Mouse (Mus musculus): ENCODE measurements around the gene Gm49403. TPM values are rescaled to one million over a fixed set of nuclear protein-coding genes. Genes with fewer than 3 reads are reported as not detected.

Gm49403 gene
- polyA plus RNA-seq, 1 experiment from 2014 or later = not detected

DNA sequence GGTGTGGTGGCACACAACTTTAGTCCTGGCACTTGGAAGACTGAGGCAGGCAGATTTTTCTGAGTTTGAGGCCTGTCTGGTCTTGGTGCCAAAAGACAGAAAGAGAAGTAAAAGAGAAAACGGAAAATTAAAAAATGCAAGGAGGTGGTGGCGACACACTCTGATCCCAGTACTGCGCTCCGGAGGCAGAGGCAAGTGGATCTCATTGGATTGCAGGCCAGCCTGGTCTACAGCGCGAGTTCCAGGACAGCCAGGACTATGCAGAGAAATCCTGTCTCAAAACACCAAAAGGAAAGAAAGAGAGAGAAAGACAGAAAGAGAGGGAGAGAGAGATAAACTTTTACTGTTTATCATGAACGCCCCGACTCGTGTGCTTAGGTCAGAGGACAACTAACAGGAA lies 12.9 kb upstream of the Gm49403 start:
- CTCF ChIA-PET = no interaction called here
- in situ Hi-C loops (cut with MboI; ENCODE audit: low pct_unique_long_range_greater_than_20kb) = loop anchor here (25.0 kb wide), 1 partner anchor 566 kb away; no protein-coding TSS in a partner anchor
- DNase-seq (ENCODE audit: low read depth, low spot score) = no peak
- H3K27me3 ChIP-seq = no peaks in the 10 kb centered on the region
- ATAC-seq = no peak
- POLR2A ChIA-PET = interaction anchor here (0.7 to 1.7 kb wide), 4 partner anchors 9 to 18 kb away, joined by 3 to 7 read pairs (median 3); partner anchors contain the start of genes 1810009A15Rik and Gm49416
- TF ChIP-seq CTCF (IDR thresholded peaks at IDR 0.05) = no peak

DNA sequence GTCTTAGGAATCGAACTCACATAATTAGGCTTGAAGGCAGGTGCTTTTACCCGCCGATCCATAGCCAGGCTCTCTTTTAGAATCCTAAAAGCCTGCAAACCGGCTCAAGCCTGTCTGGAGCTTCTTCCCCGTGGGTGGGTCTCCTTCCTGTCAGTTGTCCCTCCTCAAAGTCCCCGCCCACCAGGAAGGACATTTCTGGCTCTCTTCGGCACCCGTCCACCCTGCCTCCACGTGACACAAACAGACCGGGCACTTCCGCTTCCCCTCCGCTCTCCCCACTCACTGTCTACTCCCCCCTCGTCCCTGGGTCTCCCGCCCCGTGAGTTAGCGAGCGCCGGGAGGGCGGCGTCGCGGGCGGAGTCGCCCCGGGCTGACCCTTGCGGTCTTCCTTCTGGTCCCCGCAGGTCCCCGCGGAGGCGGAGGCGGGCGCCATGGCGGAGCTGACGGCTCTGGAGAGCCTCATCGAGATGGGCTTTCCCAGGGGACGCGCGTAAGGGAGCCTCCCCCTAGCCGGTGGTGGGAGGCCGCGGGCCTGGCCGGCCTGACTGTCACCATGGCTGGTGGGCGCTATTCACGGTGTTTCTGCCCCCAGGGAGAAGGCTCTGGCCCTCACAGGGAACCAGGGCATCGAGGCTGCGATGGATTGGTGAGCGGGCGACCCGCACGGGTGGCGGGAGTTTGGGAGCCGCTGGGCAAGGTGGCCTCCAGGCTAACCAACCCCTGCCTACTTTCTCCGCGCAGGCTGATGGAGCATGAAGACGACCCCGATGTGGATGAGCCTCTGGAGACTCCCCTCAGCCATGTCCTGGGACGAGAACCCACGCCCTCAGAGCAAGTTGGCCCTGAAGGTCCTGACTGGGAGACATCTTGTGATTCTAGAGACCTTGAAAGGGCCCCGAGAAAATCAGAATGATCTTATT lies 12.2 kb upstream of the Gm49403 start, which contains the start of gene Ubxn1:
Ubxn1 (plus strand) TSS at position 230 of the 920 bp plus-strand sequence.
- no peaks in the 10 kb centered on the region for H3K27me3 ChIP-seq
- ChIA-PET POLR2A (interaction anchor here (0.7 to 1.7 kb wide), 4 partner anchors 9 to 19 kb away, joined by 3 to 7 read pairs (median 3); partner anchors contain the start of genes 1810009A15Rik and Gm49416), CTCF (no interaction called here)
- in situ Hi-C loops (cut with MboI; ENCODE audit: low pct_unique_long_range_greater_than_20kb) = loop anchor here (25.0 kb wide), 1 partner anchor 566 kb away; no protein-coding TSS in a partner anchor
- no peak for TF ChIP-seq CTCF (IDR thresholded peaks at IDR 0.05)
- peak; percentile 89 for ATAC-seq
- DNase-seq (ENCODE audit: low read depth, low spot score) = peak; percentile 84

DNA sequence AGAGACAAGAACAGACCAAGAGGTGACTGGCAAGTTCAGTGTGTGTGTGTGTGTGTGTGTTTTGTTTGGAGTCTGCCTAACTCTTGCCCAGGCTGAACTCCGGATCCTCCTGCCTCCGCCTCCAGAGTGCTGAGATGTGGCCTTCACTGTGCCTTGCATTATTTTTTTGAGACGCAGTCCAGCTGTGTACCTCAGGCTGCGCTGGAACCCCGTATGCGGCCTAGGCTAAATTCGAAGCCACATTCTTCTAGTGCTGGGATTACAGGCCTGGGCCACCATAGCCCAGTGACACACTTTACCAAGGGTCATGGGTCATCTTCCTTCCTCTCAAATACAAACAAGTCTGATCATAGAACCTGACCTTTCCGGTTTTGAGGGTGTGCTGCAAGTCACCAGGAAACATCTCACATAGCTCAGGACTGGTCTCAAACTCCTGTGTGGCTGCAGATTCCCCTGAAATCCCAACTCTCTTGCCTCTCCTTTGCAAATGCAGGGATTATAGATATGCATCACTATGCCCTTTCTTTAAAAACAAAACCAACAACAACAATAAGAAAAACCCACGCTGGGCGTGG lies 11.4 kb upstream of the Gm49403 start:
- CTCF ChIA-PET = no interaction called here
- in situ Hi-C loops (cut with MboI; ENCODE audit: low pct_unique_long_range_greater_than_20kb) = loop anchor here (25.0 kb wide), 1 partner anchor 565 kb away; no protein-coding TSS in a partner anchor
- TF ChIP-seq CTCF (IDR thresholded peaks at IDR 0.05) = no peak
- H3K27me3 ChIP-seq = no peaks in the 10 kb centered on the region
- POLR2A ChIA-PET = interaction anchor here (0.6 to 1.7 kb wide), 5 partner anchors 8 to 1331 kb away, joined by 3 to 7 read pairs (median 3); partner anchors contain the start of gene Tmem258
- ATAC-seq (no peak), DNase-seq (ENCODE audit: low read depth, low spot score) (no peak)

DNA sequence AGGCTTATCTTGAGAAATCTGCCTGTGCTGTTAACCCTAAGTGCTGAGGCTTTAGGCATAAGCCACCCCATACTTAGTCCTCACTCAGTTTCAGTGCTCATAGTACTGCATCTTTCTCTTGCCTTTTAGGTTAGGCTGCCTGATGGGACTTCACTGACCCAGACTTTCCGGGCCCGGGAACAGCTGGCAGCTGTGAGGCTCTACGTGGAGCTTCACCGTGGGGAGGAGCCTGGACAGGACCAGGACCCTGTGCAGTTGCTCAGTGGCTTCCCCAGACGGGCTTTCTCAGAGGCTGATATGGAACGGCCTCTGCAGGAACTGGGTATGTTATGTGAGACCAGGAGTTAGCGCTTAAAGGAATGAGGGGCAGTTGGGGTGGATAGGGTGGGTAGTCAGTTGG lies 8.7 kb upstream of the Gm49403 start:
- in situ Hi-C loops (cut with MboI; ENCODE audit: low pct_unique_long_range_greater_than_20kb) = no loop called here
- CTCF ChIA-PET = interaction anchor here (1.1 to 3.1 kb wide), 2 partner anchors 11 to 13 kb away, joined by 4 to 8 read pairs; partner anchors contain the start of genes 1810009A15Rik and Gm49416
- no peak for DNase-seq (ENCODE audit: low read depth, low spot score)
- no peak for TF ChIP-seq CTCF (IDR thresholded peaks at IDR 0.05)
- POLR2A ChIA-PET = interaction anchor here (1.2 to 1.4 kb wide), 2 partner anchors 14 to 19 kb away, joined by 3 to 4 read pairs; partner anchors contain the start of genes 1810009A15Rik and Gm49416
- H3K27me3 ChIP-seq = no peaks in the 10 kb centered on the region
- no peak for ATAC-seq

DNA sequence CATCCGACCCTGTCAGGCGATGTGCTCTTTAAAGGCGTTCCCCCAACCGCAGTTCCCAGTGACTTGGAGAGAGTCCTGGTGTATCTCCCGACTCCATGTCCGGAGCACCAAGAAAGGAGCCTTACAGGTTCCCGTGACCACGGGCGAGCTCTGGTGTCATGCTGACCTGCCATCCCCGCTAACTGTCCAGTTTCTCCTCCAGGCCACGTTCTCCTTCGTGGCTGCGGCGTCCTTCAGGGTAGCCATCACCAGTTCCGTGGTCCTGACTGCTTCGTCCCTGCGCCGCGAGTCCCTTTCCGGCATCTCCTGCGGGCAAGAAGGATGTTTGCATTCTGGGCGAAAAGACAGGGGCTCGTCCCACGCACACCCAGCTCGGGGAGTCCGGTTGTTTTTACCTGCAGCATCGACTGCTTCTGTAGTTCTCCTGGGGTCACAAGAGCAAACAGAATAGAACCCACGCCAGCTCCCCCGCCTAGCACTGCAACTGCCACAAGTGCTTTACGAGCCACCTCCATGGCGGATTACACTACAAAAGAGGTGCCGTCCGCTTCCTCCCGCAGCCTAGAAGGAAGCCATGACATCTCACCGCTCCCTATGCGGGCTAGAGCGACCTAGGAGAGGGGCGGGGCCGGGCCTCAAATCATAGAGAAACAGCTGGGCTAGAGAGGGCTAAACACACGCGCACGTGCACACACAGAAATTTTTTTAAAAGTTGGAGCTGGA lies 3.3 kb upstream of the Gm49403 start, which contains the start of gene Uqcc3:
Uqcc3 (minus strand) TSS at position 613 of the 723 bp plus-strand sequence.
- H3K27me3 ChIP-seq = no peaks in the 10 kb centered on the region
- TF ChIP-seq CTCF (IDR thresholded peaks at IDR 0.05) = no peak
- peak; percentile 43 for DNase-seq (ENCODE audit: low read depth, low spot score)
- in situ Hi-C loops (cut with MboI; ENCODE audit: low pct_unique_long_range_greater_than_20kb) = no loop called here
- ATAC-seq = peak; percentile 88
- ChIA-PET POLR2A (interaction anchor here (0.6 to 2.1 kb wide), 6 partner anchors 8 to 66 kb away, joined by 3 to 7 read pairs (median 4); partner anchors contain the start of genes 1810009A15Rik, Eml3, Gm49416 and Ints5), CTCF (interaction anchor here (0.8 to 1.3 kb wide), 4 partner anchors 8 to 230 kb away, joined by 3 to 5 read pairs (median 3); partner anchors contain the start of genes 1810009A15Rik and Gm49416)

DNA sequence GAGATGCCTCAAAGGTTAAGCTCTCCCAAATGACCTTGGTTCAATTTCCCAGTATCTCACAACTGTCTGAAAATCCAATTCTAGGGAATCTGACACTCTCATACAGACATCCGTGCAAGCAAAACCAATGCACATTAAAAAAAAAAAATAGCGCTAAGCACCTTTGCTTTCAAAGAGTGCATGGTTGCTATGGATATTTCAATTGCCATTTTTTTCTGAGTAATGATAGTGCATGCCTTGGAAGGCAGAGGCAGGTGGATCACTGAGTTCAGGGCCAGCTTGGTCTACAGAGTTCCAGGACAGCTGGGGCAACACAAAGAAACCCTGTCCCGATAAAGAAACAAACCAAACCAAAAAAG lies 2.7 kb upstream of the Gm49403 start:
- no peak for ATAC-seq
- H3K27me3 ChIP-seq = no peaks in the 10 kb centered on the region
- in situ Hi-C loops (cut with MboI; ENCODE audit: low pct_unique_long_range_greater_than_20kb) = no loop called here
- no peak for DNase-seq (ENCODE audit: low read depth, low spot score)
- no peak for TF ChIP-seq CTCF (IDR thresholded peaks at IDR 0.05)
- ChIA-PET CTCF (interaction anchor here (0.7 to 1.3 kb wide), 3 partner anchors 12 to 229 kb away, joined by 3 to 5 read pairs (median 3); partner anchors contain the start of gene Ints5), POLR2A (interaction anchor here (0.6 to 2.1 kb wide), 6 partner anchors 10 to 85 kb away, joined by 3 to 6 read pairs (median 3); partner anchors contain the start of genes Eml3, Ints5 and Ubxn1)

DNA sequence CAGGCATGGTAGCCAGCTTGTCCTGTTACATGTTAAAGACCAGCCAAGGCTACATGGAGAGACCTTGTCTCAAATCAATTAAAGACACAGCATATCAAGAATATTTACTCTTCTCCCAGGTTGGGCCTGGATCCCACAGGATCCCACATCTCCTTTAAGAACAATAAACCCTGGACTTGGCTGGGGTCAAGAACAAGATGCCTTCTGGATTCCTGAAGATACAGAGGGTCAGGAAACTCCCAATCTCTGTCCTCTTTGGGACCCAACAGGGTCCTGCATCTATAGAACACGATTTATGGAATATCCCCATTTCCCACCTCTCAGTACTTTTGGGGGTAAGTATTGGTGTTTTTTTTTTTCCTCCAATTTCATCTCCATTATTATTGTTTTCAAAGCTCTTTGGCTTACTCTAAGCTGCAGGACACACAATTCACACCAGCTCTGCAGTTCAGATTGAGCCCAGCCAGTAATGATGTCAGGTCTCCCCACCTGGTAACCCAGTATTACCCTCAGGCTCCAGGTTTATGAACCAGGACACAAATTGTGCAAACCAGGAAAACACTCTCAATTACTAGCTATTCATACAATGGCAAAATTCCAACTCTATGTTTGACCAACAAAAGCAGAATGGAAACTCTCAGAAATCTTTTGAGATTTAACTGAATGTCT lies 3.3 kb downstream of the Gm49403 start:
- in situ Hi-C loops (cut with MboI; ENCODE audit: low pct_unique_long_range_greater_than_20kb) = no loop called here
- H3K27me3 ChIP-seq = no peaks in the 10 kb centered on the region
- TF ChIP-seq CTCF (IDR thresholded peaks at IDR 0.05) = no peak
- ChIA-PET CTCF (interaction anchor here (1.2 to 1.9 kb wide), 5 partner anchors 12 to 54 kb away, joined by 3 to 5 read pairs (median 3); partner anchors contain the start of gene Mta2), POLR2A (no interaction called here)
- ATAC-seq (no peak), DNase-seq (ENCODE audit: low read depth, low spot score) (no peak)

DNA sequence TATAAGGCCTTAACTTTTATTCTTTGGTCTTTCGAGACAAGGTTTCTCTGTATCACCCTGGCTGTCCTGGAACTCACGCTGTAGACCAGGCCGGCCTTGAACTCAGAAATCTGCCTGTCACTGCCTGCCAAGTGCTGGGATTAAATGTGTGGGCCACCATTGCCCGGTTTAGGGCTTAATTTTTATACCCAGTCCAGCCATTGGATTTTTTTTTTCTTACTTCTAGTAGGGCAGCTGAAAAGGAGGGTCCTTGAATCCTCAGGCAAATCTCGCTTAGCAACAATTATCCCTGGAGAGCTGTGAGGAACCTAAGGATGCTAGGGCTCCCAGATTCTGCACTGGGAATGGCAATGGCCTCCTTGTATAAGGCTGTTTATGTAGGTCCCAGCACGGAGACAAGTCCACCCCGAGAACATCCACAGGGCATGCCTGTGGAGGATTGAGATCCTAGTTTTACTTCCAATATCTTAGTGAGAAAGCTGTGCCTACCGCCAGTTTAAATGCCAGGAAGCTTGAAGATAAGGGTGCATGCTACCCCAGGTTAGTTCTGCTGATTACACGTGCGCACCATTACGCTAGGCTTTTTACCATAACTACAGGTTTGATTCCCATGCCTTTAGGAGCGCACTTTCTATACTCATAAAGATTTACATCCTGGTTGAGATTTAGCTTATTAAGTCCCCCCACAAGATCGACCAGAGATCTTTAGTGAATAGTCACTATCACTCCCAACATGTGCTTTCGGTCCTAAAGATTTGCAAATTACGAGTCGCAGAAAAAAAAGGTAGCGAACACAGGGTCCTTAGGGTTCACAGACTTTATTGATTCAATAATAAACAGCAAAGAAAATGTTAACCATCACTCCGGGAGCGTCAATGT lies 4.1 kb downstream of the Gm49403 start:
- ChIA-PET POLR2A (interaction anchor here (0.6 to 2.0 kb wide), 5 partner anchors 8 to 222 kb away, joined by 3 to 5 read pairs (median 3); partner anchors contain the start of gene Ubxn1), CTCF (interaction anchor here (1.2 to 1.9 kb wide), 6 partner anchors 8 to 54 kb away, joined by 3 to 5 read pairs (median 3); partner anchors contain the start of gene Mta2)

More for the DNA sequence above, 4.1 kb downstream of the Gm49403 start:
- ATAC-seq (no peak), DNase-seq (ENCODE audit: low read depth, low spot score) (no peak)
- TF ChIP-seq CTCF (IDR thresholded peaks at IDR 0.05) = no peak
- no peaks in the 10 kb centered on the region for H3K27me3 ChIP-seq
- in situ Hi-C loops (cut with MboI; ENCODE audit: low pct_unique_long_range_greater_than_20kb) = no loop called here
